Mouse (Mus musculus) MEL (cell line): ENCODE data around the gene Fam185a. TPM values are rescaled to one million over a fixed set of nuclear protein-coding genes. Genes with fewer than 3 reads are reported as not detected.

Experiments used
- DNase-seq: peaks from one replicate; pipeline ENCODE4 v3.0.0; 2011; ENCODE audit warnings: low read depth, low spot score
- H3K27ac ChIP-seq: 2 replicates; pipeline ENCODE4 v1.5.1; 2012; ENCODE audit warnings: low read depth, mild to moderate bottlenecking, control low read depth, low read length, moderate library complexity; ENCODE audit not compliant: control insufficient read depth
- H3K27me3 ChIP-seq, 2 experiments: fragments of 150-350 bp in 1 of 2; sonication (generic) in 1 of 2; 2 replicates each; pipeline ENCODE4 v1.6.1; 2012; ENCODE audit warnings: low read length in 2 of 2, mild to moderate bottlenecking in 2 of 2, improper control_type of control experiment in 1 of 2, moderate library complexity in 1 of 2; ENCODE audit not compliant: insufficient read depth in 2 of 2, control insufficient read depth in 1 of 2
- H3K36me3 ChIP-seq, 2 experiments: 2 replicates each; pipeline ENCODE4 v1.6.1; 2012 to 2014; ENCODE audit warnings: low read length in 2 of 2, improper control_type of control experiment in 1 of 2, inconsistent platforms in 1 of 2, mild to moderate bottlenecking in 1 of 2; ENCODE audit not compliant: insufficient read depth in 2 of 2, control insufficient read depth in 1 of 2
- H3K4me1 ChIP-seq, 2 experiments: fragments of 150-350 bp in 1 of 2; sonication (generic) in 1 of 2; 2 replicates each; pipeline ENCODE4 v1.6.1; 2012; ENCODE audit warnings: low read length in 2 of 2, improper control_type of control experiment in 1 of 2, mild to moderate bottlenecking in 1 of 2; ENCODE audit not compliant: insufficient read depth in 2 of 2, control insufficient read depth in 1 of 2
- H3K4me3 ChIP-seq, 2 experiments: fragments of 150-350 bp in 1 of 2; sonication (generic) in 1 of 2; 2 replicates each; pipeline ENCODE4 v1.5.1; 2012; ENCODE audit warnings: low read depth in 2 of 2, low read length in 2 of 2, mild to moderate bottlenecking in 2 of 2, moderate library complexity in 2 of 2, control low read depth in 1 of 2, improper control_type of control experiment in 1 of 2; ENCODE audit not compliant: control insufficient read depth in 1 of 2, insufficient read depth in 1 of 2
- H3K79me2 ChIP-seq: 2 replicates; pipeline ENCODE4 v1.6.1; 2012; ENCODE audit warnings: mild to moderate bottlenecking, low read length, moderate library complexity; ENCODE audit not compliant: control insufficient read depth, poor library complexity, insufficient read depth
- H3K9ac ChIP-seq: 2 replicates; pipeline ENCODE4 v1.6.1; 2012; ENCODE audit warnings: low read depth, mild to moderate bottlenecking, control low read depth, low read length, moderate library complexity; ENCODE audit not compliant: control insufficient read depth, poor library complexity, severe bottlenecking
- H3K9me3 ChIP-seq: fragments of 150-350 bp; sonication (generic); replicated peaks from 2 replicates; pipeline ENCODE4 v1.6.1; 2012; ENCODE audit warnings: mild to moderate bottlenecking, low read length, improper control_type of control experiment, moderate library complexity; ENCODE audit not compliant: insufficient read depth
- BHLHE40 ChIP-seq: IDR thresholded peaks from 2 replicates; pipeline ENCODE4 v1.6.1; 2012; ENCODE audit warnings: low read depth, mild to moderate bottlenecking, inconsistent platforms, low read length, improper control_type of control experiment, borderline replicate concordance
- CHD1 ChIP-seq: IDR thresholded peaks from 2 replicates; pipeline ENCODE4 v1.6.1; 2012; ENCODE audit warnings: low read depth, mild to moderate bottlenecking, inconsistent platforms, low read length, improper control_type of control experiment
- CTCF ChIP-seq, 3 experiments: IDR thresholded peaks in 2 of 3; conservative IDR thresholded peaks in 1 of 3; 2 replicates each; pipeline ENCODE4 v1.5.1; 2011 to 2012; ENCODE audit warnings: low read length in 3 of 3, low read depth in 2 of 3, mild to moderate bottlenecking in 2 of 3, improper control_type of control experiment in 1 of 3, inconsistent platforms in 1 of 3, mixed read lengths in 1 of 3, moderate library complexity in 1 of 3; ENCODE audit not compliant: control insufficient read depth in 1 of 3, insufficient read depth in 1 of 3, poor library complexity in 1 of 3, severe bottlenecking in 1 of 3
- E2F4 ChIP-seq: IDR thresholded peaks from 2 replicates; pipeline ENCODE4 v1.6.1; 2011; ENCODE audit warnings: low read depth, low read length, improper control_type of control experiment, borderline replicate concordance
- ELF1 ChIP-seq: IDR thresholded peaks from 2 replicates; pipeline ENCODE4 v1.6.1; 2014; ENCODE audit warnings: low read depth, mild to moderate bottlenecking, inconsistent platforms, low read length, improper control_type of control experiment, moderate library complexity
- EP300 ChIP-seq, 2 experiments: IDR thresholded peaks; 2 replicates each; pipeline ENCODE4 v1.6.1; 2011; ENCODE audit warnings: improper control_type of control experiment in 2 of 2, low read length in 2 of 2, low read depth in 1 of 2, mild to moderate bottlenecking in 1 of 2
- GABPA ChIP-seq: IDR thresholded peaks from 2 replicates; pipeline ENCODE4 v1.6.1; 2012; ENCODE audit warnings: low read depth, mild to moderate bottlenecking, inconsistent platforms, low read length, improper control_type of control experiment, moderate library complexity
- GATA1 ChIP-seq: IDR thresholded peaks from 2 replicates; pipeline ENCODE4 v1.6.1; 2011; ENCODE audit warnings: low read depth, low read length, improper control_type of control experiment
- HCFC1 ChIP-seq: IDR thresholded peaks from 2 replicates; pipeline ENCODE4 v1.6.1; 2012; ENCODE audit warnings: low read depth, mild to moderate bottlenecking, inconsistent platforms, low read length, improper control_type of control experiment, moderate library complexity
- MAFK ChIP-seq: IDR thresholded peaks from 2 replicates; pipeline ENCODE4 v1.6.1; 2011; ENCODE audit warnings: low read depth, mild to moderate bottlenecking, low read length, improper control_type of control experiment, borderline replicate concordance
- MAX ChIP-seq: IDR thresholded peaks from 2 replicates; pipeline ENCODE4 v1.6.1; 2011; ENCODE audit warnings: low read length, improper control_type of control experiment
- MEF2A ChIP-seq: IDR thresholded peaks from 2 replicates; pipeline ENCODE4 v1.6.1; 2014; ENCODE audit warnings: low read depth, mild to moderate bottlenecking, inconsistent platforms, low read length, improper control_type of control experiment; ENCODE audit not compliant: poor library complexity, insufficient replicate concordance, severe bottlenecking; ENCODE audit errors: extremely low read depth
- MXI1 ChIP-seq: IDR thresholded peaks from 2 replicates; pipeline ENCODE4 v1.6.1; 2011; ENCODE audit warnings: mild to moderate bottlenecking, low read depth, low read length, improper control_type of control experiment
- MYC ChIP-seq: IDR thresholded peaks from 2 replicates; pipeline ENCODE4 v1.6.1; 2011; ENCODE audit warnings: low read depth, mild to moderate bottlenecking, low read length, improper control_type of control experiment, moderate library complexity
- NELFE ChIP-seq: IDR thresholded peaks from 2 replicates; pipeline ENCODE4 v1.6.1; 2011; ENCODE audit warnings: low read depth, low read length, improper control_type of control experiment
- POLR2A ChIP-seq, 2 experiments: IDR thresholded peaks; 2 replicates each; pipeline ENCODE4 v1.6.1; 2011 to 2012; ENCODE audit warnings: low read length in 2 of 2, mild to moderate bottlenecking in 2 of 2, control low read depth in 1 of 2, improper control_type of control experiment in 1 of 2, low read depth in 1 of 2, moderate library complexity in 1 of 2; ENCODE audit not compliant: control insufficient read depth in 1 of 2, insufficient read depth in 1 of 2, poor library complexity in 1 of 2
- POLR2AphosphoS2 ChIP-seq: IDR thresholded peaks from 2 replicates; pipeline ENCODE4 v1.6.1; 2011; ENCODE audit warnings: low read length, improper control_type of control experiment
- POLR2AphosphoS5 ChIP-seq: IDR thresholded peaks from 2 replicates; pipeline ENCODE4 v1.6.1; 2012; ENCODE audit warnings: low read depth, borderline replicate concordance, mild to moderate bottlenecking, inconsistent platforms, low read length, moderate library complexity, mixed read lengths
- RCOR1 ChIP-seq: IDR thresholded peaks from 2 replicates; pipeline ENCODE4 v1.6.1; 2012; ENCODE audit warnings: low read depth, mild to moderate bottlenecking, inconsistent platforms, low read length, improper control_type of control experiment
- SIN3A ChIP-seq: IDR thresholded peaks from 2 replicates; pipeline ENCODE4 v1.6.1; 2012; ENCODE audit warnings: low read length, improper control_type of control experiment, inconsistent platforms
- SMC3 ChIP-seq: IDR thresholded peaks from 2 replicates; pipeline ENCODE4 v1.6.1; 2011; ENCODE audit warnings: low read depth, low read length, improper control_type of control experiment
- TBP ChIP-seq: IDR thresholded peaks from 2 replicates; pipeline ENCODE4 v1.8.0; 2011; ENCODE audit warnings: low read depth, low read length, improper control_type of control experiment
- TCF12 ChIP-seq: IDR thresholded peaks from 2 replicates; pipeline ENCODE4 v1.6.1; 2014; ENCODE audit warnings: low read depth, mild to moderate bottlenecking, inconsistent platforms, low read length, improper control_type of control experiment, moderate library complexity
- USF1 ChIP-seq: IDR thresholded peaks from 2 replicates; pipeline ENCODE4 v1.6.1; 2014; ENCODE audit warnings: low read depth, mild to moderate bottlenecking, inconsistent platforms, low read length, improper control_type of control experiment, moderate library complexity
- USF2 ChIP-seq, 2 experiments: IDR thresholded peaks; 2 replicates each; pipeline ENCODE4 v1.6.1; 2011 to 2012; ENCODE audit warnings: improper control_type of control experiment in 2 of 2, low read length in 2 of 2, borderline replicate concordance in 1 of 2, inconsistent platforms in 1 of 2, low read depth in 1 of 2, mild to moderate bottlenecking in 1 of 2; ENCODE audit not compliant: insufficient read depth in 1 of 2
- ZC3H11A ChIP-seq: IDR thresholded peaks from 2 replicates; pipeline ENCODE4 v1.6.1; 2012; ENCODE audit warnings: low read depth, mild to moderate bottlenecking, inconsistent platforms, low read length, improper control_type of control experiment
- ZKSCAN1 ChIP-seq: IDR thresholded peaks from 2 replicates; pipeline ENCODE4 v1.6.1; 2012; ENCODE audit warnings: low read depth, mild to moderate bottlenecking, inconsistent platforms, low read length, improper control_type of control experiment, moderate library complexity
- ZMIZ1 ChIP-seq: IDR thresholded peaks from 2 replicates; pipeline ENCODE4 v1.6.1; 2012; ENCODE audit warnings: low read depth, mild to moderate bottlenecking, inconsistent platforms, low read length, improper control_type of control experiment, moderate library complexity
- polyA plus RNA-seq, 2 experiments: library from polyadenylated mRNA; stranded (reverse) in 1 of 2; unstranded in 1 of 2; fragments of >175 nt in 1 of 2; fragments of >200 nt in 1 of 2; gene quantifications; 2 replicates each; pipeline versions ENCODE4 v1.2.1 to v1.2.4; 2012; ENCODE audit warnings: low replicate concordance in 2 of 2, low read depth in 1 of 2; ENCODE audit not compliant: insufficient read length in 2 of 2, insufficient read depth in 1 of 2, missing spikeins in 1 of 2
- total RNA-seq: library from RNA; depleted of rRNA; stranded (reverse); fragments of 300-350 nt; gene quantifications from 2 replicates; pipeline ENCODE4 v1.2.3, GENCODE M21; 2012

Gene Fam185a
- total and polyA plus RNA-seq, 3 experiments, result 20.2 to 28.3 TPM; not detected in 1

- TF ChIP-seq SIN3A (no peak), USF2 (IDR thresholded peaks at IDR 0.05; ENCODE audit: borderline replicate concordance in 1 of 2, insufficient read depth in 1 of 2, low read depth in 1 of 2, low read length in 2 of 2) (no peak), ZMIZ1 (no peak), MAX (peak; percentile 54), TBP (no peak), POLR2AphosphoS2 (no peak), MEF2A (no peak), ZKSCAN1 (no peak), USF1 (no peak), EP300 (IDR thresholded peaks at IDR 0.05; ENCODE audit: low read depth in 1 of 2, low read length in 2 of 2) (peak in 1 of 2 experiments; percentile 7; a peak in 1 of 4 replicates), POLR2A (IDR thresholded peaks at IDR 0.05; ENCODE audit: control insufficient read depth in 1 of 2, insufficient read depth in 1 of 2, low read depth in 1 of 2, low read length in 2 of 2, poor library complexity in 1 of 2) (no peak), MXI1 (no peak; the same call in none of the 2 replicates), E2F4 (no peak), MYC (peak; percentile 24; the same call in 1 of the 2 replicates), CTCF (IDR thresholded peaks at IDR 0.05 in 2 of 3, conservative IDR thresholded peaks at IDR 0.05 in 1 of 3; ENCODE audit: control insufficient read depth in 1 of 3, insufficient read depth in 1 of 3, low read depth in 2 of 3, low read length in 3 of 3, poor library complexity in 1 of 3, severe bottlenecking in 1 of 3) (no peak), CHD1 (no peak), RCOR1 (no peak)
- H3K27ac ChIP-seq, result peak overlapping the region; percentile 95
These were observed 30.2 kb upstream of the Fam185a start for GRCm38 (mm10) chr5:21394562-21394961.

GRCm38 (mm10) chr5:21395205-21395840 lies 29.4 kb upstream of the Fam185a start:
- peak; percentile 97 for DNase-seq
- Histone ChIP-seq H3K4me3 (peak overlapping the region; percentile 38 to 40), H3K27me3 (no peaks in the 10 kb centered on the region)
- TF ChIP-seq ELF1 (peak; percentile 83), POLR2AphosphoS5 (peak; percentile 61; the same call in 1 of the 2 replicates), MEF2A (no peak; the same call in 1 of the 2 replicates), TCF12 (peak; percentile 93), MXI1 (peak; percentile 78), POLR2A (IDR thresholded peaks at IDR 0.05; ENCODE audit: control insufficient read depth in 1 of 2, insufficient read depth in 1 of 2, low read depth in 1 of 2, low read length in 2 of 2, poor library complexity in 1 of 2) (peak; percentile 32 to 92; a peak in 2 of 4 replicates), NELFE (peak; percentile 75), ZC3H11A (peak; percentile 20; the same call in 1 of the 2 replicates), USF2 (IDR thresholded peaks at IDR 0.05; ENCODE audit: borderline replicate concordance in 1 of 2, insufficient read depth in 1 of 2, low read depth in 1 of 2, low read length in 2 of 2) (no peak), ZKSCAN1 (no peak), GABPA (no peak; the same call in 1 of the 2 replicates), HCFC1 (peak; percentile 72), BHLHE40 (peak; percentile 73; the same call in 1 of the 2 replicates), EP300 (IDR thresholded peaks at IDR 0.05; ENCODE audit: low read depth in 1 of 2, low read length in 2 of 2) (peak; percentile 96), MAFK (peak; percentile 70), MAX (peak; percentile 72), GATA1 (peak; percentile 98), SMC3 (0 out of 2 replicates have a peak, but pooled peaks have one; percentile 19)

More at GRCm38 (mm10) chr5:21394562-21394961, 30.2 kb upstream of the Fam185a start:
- Histone ChIP-seq H3K27me3 (no peaks in the 10 kb centered on the region), H3K79me2 (peaks cover 5% of the 10 kb centered on the region), H3K4me1 (peaks cover 25 to 31% of the 10 kb centered on the region in 2 experiments), H3K36me3 (peaks cover 0 to 40% of the 10 kb centered on the region in 2 experiments; a peak in 2 of 4 replicates), H3K9ac (peak overlapping the region; percentile 69), H3K4me3 (peak overlapping the region; percentile 33 to 38), H3K9me3 (no peaks in the 10 kb centered on the region)
- peak; percentile 67 for DNase-seq

More at GRCm38 (mm10) chr5:21395205-21395840, 29.4 kb upstream of the Fam185a start:
- no peaks in the 10 kb centered on the region for H3K9me3 ChIP-seq
- H3K27ac ChIP-seq, result peak overlapping the region; percentile 95
- H3K36me3 ChIP-seq, result peaks cover 0 to 35% of the 10 kb centered on the region in 2 experiments; a peak in 2 of 4 replicates
- peak overlapping the region; percentile 69 for H3K9ac ChIP-seq
- peaks cover 25 to 27% of the 10 kb centered on the region in 2 experiments for H3K4me1 ChIP-seq
- H3K79me2 ChIP-seq, result peaks cover 5% of the 10 kb centered on the region
